Mouse (Mus musculus) liver, embryonic 11.5 days (tissue): ENCODE data around the gene Fkbp8. TPM values are rescaled to one million over a fixed set of nuclear protein-coding genes. Genes with fewer than 3 reads are reported as not detected.
"Not testable (repeated sequence)": the region's sequence is repeated elsewhere in the genome, so short reads cannot be mapped to it uniquely, and the experiment has no call there.

Source experiments
- ATAC-seq: fragments of 200-750 bp; cut with Nextera tagmentation; replicated peaks from 2 replicates; pipeline ENCODE4 v1.8.0; 2017; ENCODE audit warnings: moderate number of reproducible peaks, mild to moderate bottlenecking, moderate TSS enrichment, moderate library complexity; ENCODE audit not compliant: low FRiP score
- DNase-seq: peaks from one replicate; pipeline ENCODE4 v3.0.0-alpha.2; 2017; ENCODE audit warnings: low spot score
- H3K27ac ChIP-seq: fragments of 300-500 bp; sonication (generic); 2 replicates; pipeline ENCODE4 v1.5.1; 2014; ENCODE audit warnings: mild to moderate bottlenecking, low read depth, low read length, control low read depth
- H3K27me3 ChIP-seq: fragments of 300-500 bp; sonication (generic); replicated peaks from 2 replicates; pipeline ENCODE4 v1.6.1; 2014; ENCODE audit warnings: low read length, mixed read lengths; ENCODE audit not compliant: control insufficient read depth, insufficient read depth
- H3K36me3 ChIP-seq: fragments of 300-500 bp; sonication (generic); 2 replicates; pipeline ENCODE4 v1.6.1; 2014; ENCODE audit warnings: mild to moderate bottlenecking, low read length, moderate library complexity, mixed read lengths; ENCODE audit not compliant: control insufficient read depth, insufficient read depth
- H3K4me1 ChIP-seq: fragments of 300-500 bp; sonication (generic); replicated peaks from 2 replicates; pipeline ENCODE4 v1.6.1; 2014; ENCODE audit warnings: low read length, mixed read lengths; ENCODE audit not compliant: control insufficient read depth, insufficient read depth
- H3K4me2 ChIP-seq: fragments of 300-500 bp; sonication (generic); 2 replicates; pipeline ENCODE4 v1.6.1; 2014; ENCODE audit warnings: mild to moderate bottlenecking, control low read depth, moderate library complexity
- H3K4me3 ChIP-seq: fragments of 300-500 bp; sonication (generic); 2 replicates; pipeline ENCODE4 v1.5.1; 2014; ENCODE audit warnings: low read depth, low read length, control low read depth
- H3K9ac ChIP-seq: fragments of 300-500 bp; sonication (generic); 2 replicates; pipeline ENCODE4 v1.6.1; 2014; ENCODE audit warnings: low read depth, low read length, control low read depth
- H3K9me3 ChIP-seq: fragments of 300-500 bp; sonication (generic); 2 replicates; pipeline ENCODE4 v1.6.1; 2016; ENCODE audit warnings: low read length, inconsistent platforms, mixed read lengths; ENCODE audit not compliant: control insufficient read depth
- WGBS: fragments of 180-500 bp; shearing (Covaris S2); extraction: QIAGEN DNeasy Blood & Tissue Kit; methylation state at CpG from one replicate; pipeline ENCODE4 v1.1.7; 2014; 5-methylcytosine and 5-hydroxymethylcytosine counted together
- polyA plus RNA-seq: library from polyadenylated mRNA; unstranded; fragments of >200 nt; fragmentation: Nextera tagmentation; extraction: Ambion mirVana; gene quantifications from 2 replicates; pipeline ENCODE4 v1.2.1, GENCODE M21; 2014

Gene Fkbp8
- polyA plus RNA-seq, 1 experiment from 2014 or later: 285 TPM

DNA sequence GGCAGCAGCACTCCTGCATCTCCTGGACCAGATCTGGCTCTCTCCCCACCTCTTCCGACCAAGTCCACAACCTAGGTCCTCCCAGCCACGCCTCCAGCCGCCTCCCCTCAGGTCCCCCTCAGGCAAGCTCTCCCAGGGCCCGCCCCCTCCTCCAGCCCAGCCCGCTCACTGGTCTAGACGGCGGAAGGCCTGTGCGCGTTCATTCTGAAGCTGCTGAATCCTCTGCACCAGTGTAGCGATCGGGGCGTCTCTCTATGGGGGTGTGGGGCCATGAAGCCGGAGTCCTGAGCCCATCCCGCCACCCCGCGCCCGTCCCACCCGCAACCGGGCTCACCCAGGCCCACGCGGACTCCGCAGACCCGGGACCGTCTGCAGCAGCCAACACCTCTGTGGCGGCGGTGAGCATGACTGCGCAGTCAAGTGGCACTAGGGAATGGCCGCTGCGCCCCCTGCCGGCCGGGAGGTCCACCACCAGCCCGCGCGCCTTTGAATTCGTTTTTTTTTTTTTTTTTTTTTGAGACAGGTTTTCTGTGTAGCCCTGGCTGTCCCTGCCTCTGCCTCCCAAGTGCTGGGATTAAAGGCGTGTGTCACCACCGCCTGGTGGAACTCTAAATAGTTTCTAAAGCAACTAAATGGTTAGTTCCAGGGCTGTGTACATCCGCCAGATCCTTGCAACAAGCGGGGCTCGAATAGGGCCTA lies 21.0 kb upstream of the Fkbp8 start, which contains the start of gene Rex1bd:
Gene Rex1bd (minus strand): TSS at position 425 of the 699 bp plus-strand sequence.
- Histone ChIP-seq H3K4me2 (peak within 1 kb of the TSS; percentile 85), H3K4me1 (peaks cover 35% of the 10 kb centered on the region), H3K9ac (peak within 1 kb of the TSS; percentile 91), H3K27me3 (peaks cover 21% of the 10 kb centered on the region), H3K36me3 (peaks cover 20% of the 10 kb centered on the region), H3K4me3 (peak within 1 kb of the TSS; percentile 73), H3K9me3 (no peaks in the 10 kb centered on the region), H3K27ac (peak within 1 kb of the TSS; percentile 95)
- WGBS: 2% methylated on average over 40 of the region's 40 CpGs
- DNase-seq (peak; percentile 99), ATAC-seq (peak; percentile 84)

DNA sequence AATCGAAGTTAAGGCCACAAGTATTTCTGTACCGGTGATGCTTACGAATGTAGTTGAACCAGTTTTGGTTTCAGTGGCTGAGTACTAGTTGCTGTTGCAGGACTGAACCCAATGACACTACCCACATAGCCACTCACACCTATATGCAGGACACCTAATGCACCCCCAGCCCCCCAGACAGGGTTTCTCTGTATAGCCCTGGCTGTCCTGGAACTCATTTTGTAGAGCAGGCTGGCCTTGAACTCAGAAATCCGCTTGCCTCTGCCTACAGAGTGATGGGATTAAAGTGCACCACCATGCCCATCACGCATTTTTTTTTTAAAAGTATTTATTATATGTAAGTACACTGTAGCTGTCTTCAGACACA lies 20.5 kb upstream of the Fkbp8 start:
- no peak for ATAC-seq
- no peak for DNase-seq
- 56% methylated on average over 5 of the region's 5 CpGs for WGBS
- peaks cover 35% of the 10 kb centered on the region for H3K4me1 ChIP-seq
- peak overlapping the region; percentile 73 for H3K4me3 ChIP-seq
- H3K27me3 ChIP-seq: peaks cover 16% of the 10 kb centered on the region
- peaks cover 22% of the 10 kb centered on the region for H3K36me3 ChIP-seq
- 0 out of 2 replicates have a peak overlapping the region, but pooled peaks have one; percentile 91 for H3K9ac ChIP-seq
- peak overlapping the region; percentile 95 for H3K27ac ChIP-seq
- peak overlapping the region; percentile 77 for H3K4me2 ChIP-seq
- H3K9me3 ChIP-seq: no peaks in the 10 kb centered on the region

DNA sequence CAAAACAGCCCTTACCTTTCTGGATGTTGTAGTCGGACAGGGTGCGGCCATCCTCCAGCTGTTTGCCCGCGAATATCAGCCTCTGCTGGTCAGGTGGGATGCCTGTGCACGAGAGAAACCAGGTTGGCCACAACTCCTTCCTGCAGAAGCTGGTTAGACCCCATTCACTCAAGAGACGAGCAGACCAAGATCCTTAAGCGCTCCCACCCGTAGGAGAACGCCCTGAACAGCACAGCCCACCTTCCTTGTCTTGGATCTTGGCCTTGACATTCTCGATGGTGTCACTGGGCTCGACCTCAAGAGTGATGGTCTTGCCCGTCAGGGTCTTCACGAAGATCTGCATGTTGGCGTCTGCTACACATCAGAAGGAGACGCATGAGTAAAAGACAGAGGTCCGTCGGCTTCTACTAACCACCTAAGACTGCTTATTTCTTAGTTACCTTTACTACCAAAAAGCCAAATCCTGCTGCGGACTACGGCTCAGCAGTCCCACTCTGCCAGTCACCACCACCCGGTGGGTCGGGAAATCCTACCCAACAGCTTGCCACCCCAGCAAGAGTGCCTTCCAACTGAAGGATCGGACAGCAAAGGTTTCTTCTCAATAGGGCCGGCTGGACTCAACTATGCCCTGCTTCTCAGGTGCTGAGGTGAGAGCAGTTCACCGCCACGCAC lies 18.1 kb upstream of the Fkbp8 start:
- no peaks in the 10 kb centered on the region for H3K9me3 ChIP-seq
- no peaks in the 10 kb centered on the region for H3K27me3 ChIP-seq
- peak overlapping the region; percentile 100 for H3K9ac ChIP-seq
- peak overlapping the region; percentile 85 for H3K4me2 ChIP-seq
- WGBS: 4% methylated on average over 25 of the region's 25 CpGs
- peaks cover 32% of the 10 kb centered on the region for H3K36me3 ChIP-seq
- H3K4me3 ChIP-seq: peak overlapping the region; percentile 99
- H3K4me1 ChIP-seq: peaks cover 27% of the 10 kb centered on the region
- peak; percentile 39 for DNase-seq
- H3K27ac ChIP-seq: peak overlapping the region; percentile 97
- no peak for ATAC-seq

DNA sequence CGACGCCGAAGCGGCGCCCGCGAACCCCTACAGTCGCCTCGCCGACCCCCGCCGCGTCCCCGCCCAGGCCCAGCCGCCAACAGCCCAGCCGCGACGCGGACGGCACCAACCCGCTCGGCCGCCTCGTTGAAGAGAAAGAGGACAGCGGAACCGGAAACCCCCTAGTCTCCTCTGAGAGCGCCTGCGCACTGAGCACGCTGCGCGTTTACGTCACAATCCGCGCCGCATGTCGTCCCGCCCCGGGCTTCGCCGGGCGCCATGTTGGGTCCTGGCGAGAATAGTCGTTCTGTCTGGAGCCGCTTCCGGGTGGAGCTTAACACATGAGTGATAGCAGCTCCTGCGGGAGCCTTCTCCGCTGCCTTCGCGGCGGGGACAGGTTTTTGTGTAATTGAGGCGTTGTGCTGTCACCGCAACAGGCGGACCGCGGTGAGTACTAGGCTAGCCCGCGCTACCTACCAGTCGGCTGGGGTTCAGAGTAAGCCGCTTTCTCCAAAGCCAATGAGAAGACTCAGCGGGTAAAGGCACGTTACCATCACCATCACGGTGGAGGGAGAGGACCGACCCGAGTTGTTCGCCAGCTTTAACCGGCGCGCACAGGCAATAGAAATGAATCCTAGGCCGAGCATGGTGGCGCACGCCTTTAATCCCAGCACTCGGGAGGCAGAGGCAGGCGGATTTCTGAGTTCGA lies 17.2 kb upstream of the Fkbp8 start, which contains the start of gene Uba52:
Gene Uba52 (minus strand): TSS at position 574 of the 688 bp plus-strand sequence.
- no peaks in the 10 kb centered on the region for H3K9me3 ChIP-seq

DNA sequence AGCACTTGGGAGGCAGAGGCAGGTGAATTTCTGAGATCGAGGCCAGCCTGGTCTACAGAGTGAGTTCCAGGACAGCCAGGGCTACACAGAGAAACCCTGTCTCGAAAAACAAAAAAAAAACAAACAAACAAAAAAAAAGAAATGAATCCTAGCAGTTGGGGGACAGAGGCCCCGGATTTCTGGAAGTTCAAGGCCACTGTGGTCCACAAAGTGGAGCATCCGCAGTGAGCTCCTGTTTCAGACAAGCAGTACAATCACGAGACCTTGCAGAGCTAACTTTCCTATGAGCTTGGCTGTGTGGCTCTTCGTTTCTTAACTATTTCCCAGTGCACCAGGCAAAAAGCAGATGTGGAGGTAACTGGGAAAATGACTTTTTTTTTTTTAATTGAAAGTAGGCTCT lies 16.4 kb upstream of the Fkbp8 start:
- Histone ChIP-seq H3K4me1 (peaks cover 20% of the 10 kb centered on the region), H3K36me3 (peaks cover 36% of the 10 kb centered on the region), H3K27ac (peak overlapping the region; percentile 97), H3K4me2 (peak overlapping the region; percentile 85), H3K9ac (peak overlapping the region; percentile 100), H3K4me3 (peak overlapping the region; percentile 99)
- not testable (repeated sequence) for ATAC-seq, DNase-seq, H3K27me3 ChIP-seq, H3K9me3 ChIP-seq
- 48% methylated on average over 6 of the region's 6 CpGs for WGBS

More for the DNA sequence above, 17.2 kb upstream of the Fkbp8 start, which contains the start of gene Uba52:
- peaks cover 27% of the 10 kb centered on the region for H3K4me1 ChIP-seq
- H3K27me3 ChIP-seq: no peaks in the 10 kb centered on the region
- H3K4me2 ChIP-seq: peak within 1 kb of the TSS; percentile 85
- H3K9ac ChIP-seq: peak within 1 kb of the TSS; percentile 100
- peak within 1 kb of the TSS; percentile 97 for H3K27ac ChIP-seq
- peaks cover 35% of the 10 kb centered on the region for H3K36me3 ChIP-seq
- DNase-seq (peak; percentile 95), ATAC-seq (peak; percentile 73)
- WGBS: 1% methylated on average over 74 of the region's 74 CpGs
- peak within 1 kb of the TSS; percentile 99 for H3K4me3 ChIP-seq

DNA sequence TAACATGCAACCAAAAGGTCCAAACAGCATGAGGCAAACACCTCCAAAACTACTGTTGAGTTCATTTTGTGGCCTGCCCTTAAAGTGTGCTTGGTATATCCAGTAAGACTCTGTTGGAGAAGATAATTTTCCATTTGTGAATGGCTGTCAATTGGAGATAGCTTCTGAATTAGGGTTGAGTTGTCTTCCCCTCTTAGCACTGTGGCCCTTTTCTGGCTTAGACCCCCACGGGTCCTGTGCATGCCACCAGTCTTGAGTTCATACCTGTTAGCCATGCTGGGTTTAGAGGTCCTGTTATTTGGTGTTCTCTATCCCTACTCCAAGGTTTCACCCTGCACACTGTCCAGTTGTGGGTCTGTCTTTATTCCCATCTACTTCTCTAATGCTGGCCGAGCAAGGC lies 15.8 kb upstream of the Fkbp8 start:
- peaks cover 38% of the 10 kb centered on the region for H3K36me3 ChIP-seq
- no peaks in the 10 kb centered on the region for H3K27me3 ChIP-seq
- H3K4me2 ChIP-seq: peak overlapping the region; percentile 85
- peak overlapping the region; percentile 62 for H3K27ac ChIP-seq
- H3K4me3 ChIP-seq: peak overlapping the region; percentile 99
- WGBS: 85% methylated on average over 2 of the region's 2 CpGs
- H3K4me1 ChIP-seq: peaks cover 20% of the 10 kb centered on the region
- no peaks in the 10 kb centered on the region for H3K9me3 ChIP-seq
- ATAC-seq (no peak), DNase-seq (no peak)
- H3K9ac ChIP-seq: peak overlapping the region; percentile 100

DNA sequence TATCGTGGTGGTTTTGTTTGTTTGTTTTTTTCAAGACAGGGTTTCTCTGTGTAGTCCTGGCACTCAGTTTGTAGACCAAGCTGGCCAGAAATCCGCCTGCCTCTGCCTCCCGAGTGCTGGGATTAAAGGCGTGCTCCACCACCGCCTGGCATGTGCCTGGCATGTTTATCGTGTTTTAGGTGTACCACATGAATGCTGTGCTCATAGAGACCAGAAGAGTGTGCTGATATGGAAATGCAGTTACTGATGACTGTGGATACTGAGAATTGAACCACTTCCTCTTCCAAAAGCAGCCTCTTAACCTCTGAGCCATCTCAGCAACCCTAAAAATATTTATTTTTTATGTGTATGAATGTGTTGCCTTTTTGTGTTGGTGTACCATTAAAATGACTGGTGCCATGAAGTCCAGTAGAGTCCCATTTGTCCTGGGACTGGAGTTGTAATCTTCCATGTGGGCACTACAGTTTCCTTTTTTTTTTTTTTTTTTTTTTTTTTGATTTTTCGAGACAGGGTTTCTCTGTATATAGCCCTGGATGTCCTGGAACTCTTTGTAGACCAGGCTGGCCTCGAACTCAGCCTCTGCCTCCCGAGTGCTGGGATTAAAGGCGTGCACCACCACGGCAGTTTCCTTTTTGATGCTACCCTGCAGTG lies 15.1 kb upstream of the Fkbp8 start:
- peak overlapping the region; percentile 62 for H3K27ac ChIP-seq
- ATAC-seq: no peak
- peaks cover 20% of the 10 kb centered on the region for H3K4me1 ChIP-seq
- H3K4me3 ChIP-seq: peak overlapping the region; percentile 99; the same call in 1 of the 2 replicates
- DNase-seq: no peak
- WGBS: 79% methylated on average over 11 of the region's 11 CpGs
- H3K9ac ChIP-seq: peak overlapping the region; percentile 100; the same call in 1 of the 2 replicates
- H3K9me3 ChIP-seq: no peaks in the 10 kb centered on the region
- peak overlapping the region; percentile 85 for H3K4me2 ChIP-seq
- peaks cover 38% of the 10 kb centered on the region for H3K36me3 ChIP-seq
- no peaks in the 10 kb centered on the region for H3K27me3 ChIP-seq

DNA sequence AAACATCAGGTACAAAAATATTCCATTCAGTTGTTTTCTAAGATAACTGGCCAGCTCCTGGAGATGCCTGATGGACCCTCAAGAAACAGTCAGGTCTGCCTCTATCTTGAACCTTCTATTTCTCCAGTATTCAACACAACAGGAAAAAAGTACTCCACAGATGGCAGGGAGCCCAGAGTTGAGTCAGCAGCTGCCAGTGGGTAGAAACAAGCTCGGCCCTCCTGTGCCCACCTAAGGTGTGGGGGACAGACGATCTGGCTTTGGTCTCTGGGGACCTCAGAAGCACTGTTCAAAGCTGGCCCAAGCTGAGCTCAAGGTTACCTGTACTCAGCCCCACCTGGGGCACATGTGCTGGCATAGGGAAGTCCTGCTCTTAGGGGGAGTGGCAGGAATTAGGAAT lies 14.1 kb upstream of the Fkbp8 start:
- Histone ChIP-seq H3K9me3 (no peaks in the 10 kb centered on the region), H3K4me2 (no peak overlapping the region), H3K9ac (no peak overlapping the region), H3K4me1 (peaks cover 15% of the 10 kb centered on the region), H3K4me3 (no peak overlapping the region), H3K27ac (no peak overlapping the region), H3K27me3 (no peaks in the 10 kb centered on the region), H3K36me3 (peaks cover 30% of the 10 kb centered on the region)
- no peak for DNase-seq
- no peak for ATAC-seq
- WGBS: 82% methylated on average over 2 of the region's 2 CpGs
